Mouse (Mus musculus) megakaryocyte, embryonic 14.5 days (primary cell): ENCODE results near the gene Olfr641. TPM values are rescaled to one million over a fixed set of nuclear protein-coding genes. Genes with fewer than 3 reads are reported as not detected.

Experiments
- H3K27me3 ChIP-seq: replicated peaks from 2 replicates; pipeline ENCODE3; 2012; ENCODE audit warnings: inconsistent platforms
- H3K36me3 ChIP-seq: replicated peaks from 2 replicates; pipeline ENCODE3; 2012; ENCODE audit warnings: low read length, inconsistent platforms, mixed read lengths
- H3K4me1 ChIP-seq: 2 replicates; pipeline ENCODE4 v1.6.1; 2012; ENCODE audit warnings: inconsistent platforms
- H3K4me3 ChIP-seq: replicated peaks from 2 replicates; pipeline ENCODE3; 2012; ENCODE audit warnings: moderate library complexity, mild to moderate bottlenecking, inconsistent platforms
- H3K9me3 ChIP-seq: 2 replicates; pipeline ENCODE4 v1.6.1; 2012; ENCODE audit warnings: inconsistent platforms
- FLI1 ChIP-seq: IDR thresholded peaks from 2 replicates; pipeline ENCODE4 v1.6.1; 2012; ENCODE audit warnings: low read length, inconsistent platforms, mixed read lengths
- GATA1 ChIP-seq: IDR thresholded peaks from 3 replicates; pipeline ENCODE4 v1.6.1; 2012; ENCODE audit warnings: mixed read lengths, low read length, inconsistent platforms, borderline replicate concordance
- polyA plus RNA-seq: library from polyadenylated mRNA; stranded (reverse); fragments of >175 nt; gene quantifications from 2 replicates; pipeline ENCODE4 v1.2.3, GENCODE M21; 2012; ENCODE audit warnings: low replicate concordance; ENCODE audit not compliant: insufficient read depth

Olfr641 gene
- polyA plus RNA-seq: not detected in 2 replicates

DNA sequence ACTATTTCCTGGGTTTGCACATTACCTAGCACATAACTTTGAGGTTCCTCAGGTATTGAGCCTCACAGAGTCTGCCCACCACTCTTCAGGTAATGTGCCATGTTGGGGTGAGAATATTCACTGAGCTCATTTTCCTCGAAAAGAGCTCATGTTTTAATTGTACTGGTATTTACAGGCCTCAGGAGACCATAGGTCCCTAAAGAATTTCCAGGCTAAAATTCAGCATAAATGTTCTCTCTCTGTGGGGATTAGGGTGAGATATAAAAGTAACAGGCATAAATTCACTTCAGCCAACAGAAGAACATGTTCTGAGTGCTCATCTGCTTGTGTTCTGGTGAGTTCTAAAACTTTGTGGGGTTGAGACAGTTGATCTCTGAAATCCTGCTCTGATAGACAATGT, at the start of gene Olfr641:
Olfr641 (plus strand) TSS at position 301 of the 400 bp plus-strand sequence.
- H3K9me3 ChIP-seq: no peaks in the 10 kb centered on the region
- TF ChIP-seq FLI1 (no peak), GATA1 (no peak)
- H3K4me1 ChIP-seq: no peaks in the 10 kb centered on the region
- H3K4me3 ChIP-seq: no peak within 1 kb of the TSS
- no peaks in the 10 kb centered on the region for H3K36me3 ChIP-seq
- no peaks in the 10 kb centered on the region for H3K27me3 ChIP-seq

DNA sequence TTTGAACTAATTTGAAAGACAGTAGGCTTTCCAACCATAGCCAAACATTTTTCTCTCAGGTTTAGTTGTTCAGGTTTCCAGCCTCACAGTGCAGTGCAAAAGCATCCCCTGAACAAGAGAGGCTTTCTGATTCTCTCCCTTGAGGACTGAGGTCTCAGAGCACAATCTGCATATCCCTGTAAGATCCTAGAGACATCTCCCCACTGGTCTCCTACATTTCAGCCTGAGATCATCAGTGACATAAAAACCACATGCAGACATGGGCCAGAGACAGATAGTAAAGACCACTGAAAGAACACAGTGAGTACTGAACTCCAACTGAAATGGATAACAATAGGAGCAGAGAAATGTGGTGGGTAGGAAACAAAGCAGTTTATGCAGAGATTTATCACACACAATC, 36.8 kb upstream of the Olfr641 start, which contains the start of gene Olfr638:
Olfr638 (plus strand) TSS at position 301 of the 400 bp plus-strand sequence.
- Histone ChIP-seq H3K4me3 (no peak within 1 kb of the TSS), H3K36me3 (no peaks in the 10 kb centered on the region), H3K4me1 (no peaks in the 10 kb centered on the region), H3K27me3 (no peaks in the 10 kb centered on the region), H3K9me3 (no peaks in the 10 kb centered on the region)
- TF ChIP-seq GATA1: no peak
- no peak for TF ChIP-seq FLI1

- Histone ChIP-seq H3K4me1 (no peaks in the 10 kb centered on the region), H3K36me3 (no peaks in the 10 kb centered on the region), H3K4me3 (no peak overlapping the region), H3K27me3 (no peaks in the 10 kb centered on the region), H3K9me3 (no peaks in the 10 kb centered on the region)
- no peak for TF ChIP-seq GATA1
Measured at GRCm38 (mm10) chr7:103999124-103999523, 36.1 kb upstream of the Olfr641 start.

GRCm38 (mm10) chr7:104017203-104017602, 18.0 kb upstream of the Olfr641 start, which contains the start of gene Olfr639:
Gene Olfr639, minus strand, starts transcription at chr7:104017303.
- TF ChIP-seq GATA1 (no peak), FLI1 (no peak)
- no peaks in the 10 kb centered on the region for H3K9me3 ChIP-seq
- H3K36me3 ChIP-seq: no peaks in the 10 kb centered on the region
- H3K4me3 ChIP-seq: no peak within 1 kb of the TSS
- no peaks in the 10 kb centered on the region for H3K4me1 ChIP-seq
- no peaks in the 10 kb centered on the region for H3K27me3 ChIP-seq

GRCm38 (mm10) chr7:104018953-104019352, 16.3 kb upstream of the Olfr641 start:
- Histone ChIP-seq H3K4me3 (no peak overlapping the region), H3K36me3 (no peaks in the 10 kb centered on the region), H3K4me1 (no peaks in the 10 kb centered on the region), H3K9me3 (no peaks in the 10 kb centered on the region), H3K27me3 (no peaks in the 10 kb centered on the region)
- TF ChIP-seq FLI1 (no peak), GATA1 (no peak)

DNA sequence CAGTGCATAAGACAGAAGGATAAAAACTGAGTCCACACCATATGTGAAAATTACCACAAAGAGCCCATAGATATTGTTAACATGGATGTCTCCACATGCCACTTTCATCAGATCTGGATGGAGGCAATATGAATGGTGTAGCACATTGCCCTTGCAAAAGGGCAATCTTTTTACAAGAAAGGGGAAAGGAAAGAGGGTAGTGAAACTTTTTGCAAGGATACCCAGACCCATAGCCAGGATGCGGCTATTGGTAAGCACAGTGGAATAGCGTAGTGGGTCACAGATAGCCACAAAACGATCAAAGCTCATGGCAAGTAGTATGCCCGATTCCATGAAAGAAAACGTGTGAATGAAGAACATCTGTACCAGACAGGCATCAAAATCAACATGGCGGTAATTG, 13.6 kb upstream of the Olfr641 start:
- Histone ChIP-seq H3K36me3 (no peaks in the 10 kb centered on the region), H3K27me3 (no peaks in the 10 kb centered on the region), H3K4me3 (no peak overlapping the region), H3K9me3 (no peaks in the 10 kb centered on the region), H3K4me1 (no peaks in the 10 kb centered on the region)
- no peak for TF ChIP-seq FLI1
- no peak for TF ChIP-seq GATA1

- Histone ChIP-seq H3K27me3 (no peaks in the 10 kb centered on the region), H3K4me3 (no peak within 1 kb of the TSS), H3K4me1 (no peaks in the 10 kb centered on the region), H3K9me3 (no peaks in the 10 kb centered on the region), H3K36me3 (no peaks in the 10 kb centered on the region)
- no peak for TF ChIP-seq FLI1
- no peak for TF ChIP-seq GATA1
Measured at GRCm38 (mm10) chr7:104025473-104025872, 9.8 kb upstream of the Olfr641 start, which contains the start of gene Olfr640. Gene Olfr640, minus strand, starts transcription at chr7:104025573.

DNA sequence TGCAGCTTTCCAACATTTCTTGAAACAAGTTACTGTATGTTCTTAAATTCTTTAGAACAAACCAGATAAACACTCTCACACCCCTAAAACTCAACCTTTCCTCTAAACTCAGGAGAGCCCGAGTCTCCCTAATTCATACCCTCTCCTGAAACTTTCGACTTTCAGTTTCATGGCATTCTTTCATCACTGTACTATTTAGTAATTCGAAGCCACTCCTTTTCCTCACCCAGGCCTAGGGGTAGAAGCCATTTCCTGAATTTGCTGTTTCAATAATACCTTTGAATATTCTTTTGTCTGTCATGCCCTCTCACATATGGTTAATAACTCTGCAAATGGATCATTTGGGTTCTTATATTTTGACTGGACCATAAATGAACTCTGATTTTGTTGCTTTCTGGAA, 8.3 kb upstream of the Olfr641 start:
- Histone ChIP-seq H3K36me3 (no peaks in the 10 kb centered on the region), H3K9me3 (no peaks in the 10 kb centered on the region), H3K4me1 (no peaks in the 10 kb centered on the region), H3K4me3 (no peak overlapping the region), H3K27me3 (no peaks in the 10 kb centered on the region)
- TF ChIP-seq FLI1 (no peak), GATA1 (no peak)

DNA sequence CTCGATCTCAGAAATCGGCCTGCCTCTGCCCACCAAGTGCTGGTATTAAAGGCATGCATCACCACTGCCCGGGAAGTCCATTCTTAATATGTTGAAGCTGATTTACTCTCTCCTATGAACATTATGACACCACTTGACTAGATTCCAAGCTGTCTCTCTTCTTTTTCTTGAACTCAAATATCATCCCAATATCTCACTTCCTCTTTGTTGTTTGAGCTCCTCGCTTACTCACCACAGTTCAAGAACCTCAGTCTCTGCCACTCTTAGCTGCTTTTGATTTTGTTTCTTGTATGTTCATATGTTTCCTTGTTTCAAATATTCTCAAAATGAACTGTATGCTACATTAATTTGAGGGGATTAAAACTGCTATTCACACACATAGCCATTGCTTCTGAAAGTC, 15.5 kb downstream of the Olfr641 start:
- TF ChIP-seq GATA1 (no peak), FLI1 (no peak)
- Histone ChIP-seq H3K4me3 (no peak overlapping the region), H3K9me3 (no peaks in the 10 kb centered on the region), H3K4me1 (no peaks in the 10 kb centered on the region), H3K27me3 (no peaks in the 10 kb centered on the region), H3K36me3 (no peaks in the 10 kb centered on the region)

- TF ChIP-seq GATA1: no peak
- TF ChIP-seq FLI1: no peak
- Histone ChIP-seq H3K4me3 (no peak within 1 kb of the TSS), H3K4me1 (no peaks in the 10 kb centered on the region)
Measured at GRCm38 (mm10) chr7:104052566-104052965, 17.3 kb downstream of the Olfr641 start, which contains the start of gene Olfr642. Gene Olfr642, minus strand, starts transcription at chr7:104052666.

GRCm38 (mm10) chr7:104059215-104059614, 24.0 kb downstream of the Olfr641 start:
- peaks cover 9% of the 10 kb centered on the region for H3K4me1 ChIP-seq
- H3K4me3 ChIP-seq: no peak overlapping the region
- TF ChIP-seq GATA1: no peak
- TF ChIP-seq FLI1: no peak
- no peaks in the 10 kb centered on the region for H3K27me3 ChIP-seq
- H3K36me3 ChIP-seq: no peaks in the 10 kb centered on the region
- no peaks in the 10 kb centered on the region for H3K9me3 ChIP-seq

More at GRCm38 (mm10) chr7:104052566-104052965, 17.3 kb downstream of the Olfr641 start, which contains the start of gene Olfr642:
- no peaks in the 10 kb centered on the region for H3K36me3 ChIP-seq
- H3K27me3 ChIP-seq: no peaks in the 10 kb centered on the region
- no peaks in the 10 kb centered on the region for H3K9me3 ChIP-seq
